Mouse (Mus musculus) limb, embryonic 14.5 days (tissue): Measurements from ENCODE around the gene Zzz3. TPM values are rescaled to one million over a fixed set of nuclear protein-coding genes. Genes with fewer than 3 reads are reported as not detected.

Experiments
- ATAC-seq: fragments of 200-750 bp; cut with Nextera tagmentation; 2 replicates; pipeline ENCODE4 v1.8.0; 2017; ENCODE audit warnings: low read depth, moderate number of reproducible peaks, moderate TSS enrichment; ENCODE audit not compliant: low FRiP score
- DNase-seq: peaks from one replicate; pipeline ENCODE4 v3.0.0-alpha.2; 2015; ENCODE audit warnings: low spot score
- H3K27ac ChIP-seq: fragments of 300-500 bp; sonication (generic); replicated peaks from 2 replicates; pipeline ENCODE4 v1.5.1; 2014; ENCODE audit warnings: low read depth, mild to moderate bottlenecking, low read length, moderate library complexity, mixed read lengths
- H3K27me3 ChIP-seq: fragments of 300-500 bp; sonication (generic); 2 replicates; pipeline ENCODE4 v1.6.1; 2014; ENCODE audit warnings: low read length, mixed read lengths; ENCODE audit not compliant: control insufficient read depth, insufficient read depth
- H3K36me3 ChIP-seq: fragments of 300-500 bp; sonication (generic); 2 replicates; pipeline ENCODE4 v1.6.1; 2014; ENCODE audit warnings: mild to moderate bottlenecking, low read length, moderate library complexity, mixed read lengths; ENCODE audit not compliant: control insufficient read depth, insufficient read depth
- H3K4me1 ChIP-seq: fragments of 300-500 bp; sonication (generic); 2 replicates; pipeline ENCODE4 v1.6.1; 2014; ENCODE audit warnings: antibody characterized with exemption, low read length, mixed read lengths; ENCODE audit not compliant: control insufficient read depth, insufficient read depth
- H3K4me2 ChIP-seq: fragments of 300-500 bp; sonication (generic); replicated peaks from 2 replicates; pipeline ENCODE4 v1.6.1; 2014; ENCODE audit warnings: low read depth, mild to moderate bottlenecking, low read length, moderate library complexity; ENCODE audit not compliant: severe bottlenecking
- H3K4me3 ChIP-seq: fragments of 300-500 bp; sonication (generic); replicated peaks from 2 replicates; pipeline ENCODE4 v1.5.1; 2014; ENCODE audit warnings: low read length
- H3K9ac ChIP-seq: fragments of 300-500 bp; sonication (generic); 2 replicates; pipeline ENCODE4 v1.6.1; 2014; ENCODE audit warnings: mild to moderate bottlenecking, low read depth, low read length, moderate library complexity; ENCODE audit not compliant: severe bottlenecking
- H3K9me3 ChIP-seq: fragments of 300-500 bp; sonication (generic); 2 replicates; pipeline ENCODE4 v1.6.1; 2016; ENCODE audit warnings: low read length; ENCODE audit not compliant: control insufficient read depth
- POLR2A ChIP-seq: fragments of 200-500 bp; IDR thresholded peaks from 2 replicates; pipeline ENCODE4 v1.8.0; 2012; ENCODE audit warnings: inconsistent platforms, mild to moderate bottlenecking, moderate library complexity, borderline replicate concordance; ENCODE audit not compliant: insufficient read depth, insufficient read length; ENCODE audit errors: extremely low read depth
- WGBS: fragments of 180-500 bp; shearing (Covaris S2); extraction: QIAGEN DNeasy Blood & Tissue Kit; methylation state at CpG from one replicate; pipeline ENCODE4 v1.1.7; 2014; 5-methylcytosine and 5-hydroxymethylcytosine counted together
- polyA plus RNA-seq, 2 experiments: library from polyadenylated mRNA; depleted of rRNA in 1 of 2; stranded (reverse) in 1 of 2; unstranded in 1 of 2; fragments of >200 nt; fragmentation: Nextera tagmentation in 1 of 2; extraction: Ambion mirVana in 1 of 2; gene quantifications; 2 replicates each; pipeline versions ENCODE4 v1.2.1 to v1.2.3; 2012 to 2014

Gene Zzz3
- polyA plus RNA-seq, 2 experiments = 36.8 to 53.6 TPM

DNA sequence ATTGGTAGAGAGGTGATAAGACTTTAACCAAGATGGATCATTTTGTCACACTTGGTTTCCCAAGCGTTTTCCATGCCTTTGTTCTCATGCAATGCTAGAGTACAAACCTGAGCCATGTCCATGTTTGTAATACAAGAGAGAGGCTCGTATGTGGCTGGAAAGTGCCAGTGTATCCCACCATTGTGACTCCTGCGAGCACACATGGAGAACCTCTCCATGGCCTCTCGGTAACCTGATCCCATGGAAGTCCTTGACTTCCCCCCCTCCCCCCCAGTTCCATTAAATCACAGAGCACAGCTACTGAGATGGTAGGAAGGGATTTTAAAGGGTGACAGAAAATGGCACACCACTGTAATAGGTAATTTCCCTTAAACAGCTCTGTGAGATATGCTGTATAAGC is 65.5 kb downstream of the Zzz3 start:
- 21% methylated on average over 4 of the region's 4 CpGs for WGBS
- H3K4me3 ChIP-seq = no peak overlapping the region
- no peaks in the 10 kb centered on the region for H3K9me3 ChIP-seq
- 0 out of 2 replicates have a peak, but pooled peaks cover 3% of the 10 kb centered on the region for H3K4me1 ChIP-seq
- H3K36me3 ChIP-seq = peaks cover 40% of the 10 kb centered on the region
- no peaks in the 10 kb centered on the region for H3K27me3 ChIP-seq
- no peak overlapping the region for H3K9ac ChIP-seq
- no peak for TF ChIP-seq POLR2A
- DNase-seq (no peak), ATAC-seq (no peak)
- no peak overlapping the region for H3K27ac ChIP-seq
- no peak overlapping the region for H3K4me2 ChIP-seq

GRCm38 (mm10) chr3:152462038-152462547 is 66.8 kb downstream of the Zzz3 start:
- Histone ChIP-seq H3K4me2 (no peak overlapping the region), H3K4me3 (no peak overlapping the region), H3K9me3 (no peaks in the 10 kb centered on the region), H3K4me1 (0 out of 2 replicates have a peak, but pooled peaks cover 7% of the 10 kb centered on the region), H3K27me3 (no peaks in the 10 kb centered on the region), H3K27ac (no peak overlapping the region), H3K36me3 (peaks cover 27% of the 10 kb centered on the region), H3K9ac (no peak overlapping the region)
- ATAC-seq (no peak), DNase-seq (no peak)
- WGBS = 88% methylated on average over 10 of the region's 10 CpGs
- TF ChIP-seq POLR2A = no peak

DNA sequence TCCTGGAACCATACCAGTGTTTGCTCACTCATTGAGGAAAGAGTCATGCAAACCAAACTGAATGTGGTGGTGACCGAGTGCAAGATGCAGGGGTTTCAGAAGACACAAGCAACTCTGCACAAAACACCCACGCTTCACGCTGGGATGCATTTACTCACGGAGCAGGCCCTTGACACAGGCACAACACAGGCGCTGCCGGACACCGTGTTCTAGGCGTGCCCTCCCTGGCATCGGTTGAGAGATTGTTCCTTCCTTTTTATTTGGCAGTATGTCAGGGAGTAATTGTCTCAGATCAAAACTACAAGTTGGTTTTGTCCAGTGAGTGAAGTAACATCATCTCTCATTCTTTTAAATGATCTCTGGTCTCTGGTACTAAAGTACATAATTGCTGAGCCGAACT is 67.6 kb downstream of the Zzz3 start:
- DNase-seq (no peak), ATAC-seq (no peak)
- Histone ChIP-seq H3K9ac (no peak overlapping the region), H3K4me1 (0 out of 2 replicates have a peak, but pooled peaks cover 10% of the 10 kb centered on the region), H3K36me3 (peaks cover 20% of the 10 kb centered on the region), H3K27me3 (no peaks in the 10 kb centered on the region), H3K4me2 (no peak overlapping the region), H3K9me3 (no peaks in the 10 kb centered on the region), H3K27ac (no peak overlapping the region), H3K4me3 (no peak overlapping the region)
- TF ChIP-seq POLR2A = no peak
- 92% methylated on average over 10 of the region's 10 CpGs for WGBS

DNA sequence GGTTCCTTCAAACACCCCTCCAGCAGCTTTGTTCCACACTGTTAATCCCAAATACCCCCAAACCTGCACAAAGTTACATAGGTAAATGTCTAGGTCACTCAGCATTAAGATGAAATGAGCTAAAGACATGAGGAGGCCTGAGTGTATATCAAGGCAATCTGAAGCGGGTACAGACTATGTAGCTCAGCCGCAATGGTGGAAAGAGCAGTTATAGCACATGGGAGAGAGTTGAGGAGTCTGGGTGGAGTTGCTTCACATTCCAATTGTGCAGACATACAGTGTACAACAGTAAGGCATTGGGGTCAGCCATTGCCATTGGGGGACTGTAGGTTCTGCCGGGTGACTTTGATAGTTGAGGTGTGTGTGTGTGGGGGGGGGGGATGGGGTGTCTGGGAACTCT is 69.2 kb downstream of the Zzz3 start:
- Histone ChIP-seq H3K27me3 (no peaks in the 10 kb centered on the region), H3K27ac (no peak overlapping the region), H3K4me2 (no peak overlapping the region), H3K4me3 (no peak overlapping the region), H3K9ac (no peak overlapping the region), H3K9me3 (no peaks in the 10 kb centered on the region), H3K4me1 (peaks cover 13% of the 10 kb centered on the region; the same call in 1 of the 2 replicates), H3K36me3 (peaks cover 16% of the 10 kb centered on the region)
- no peak for ATAC-seq
- no peak for DNase-seq
- 95% methylated on average over 3 of the region's 3 CpGs for WGBS
- TF ChIP-seq POLR2A = no peak

DNA sequence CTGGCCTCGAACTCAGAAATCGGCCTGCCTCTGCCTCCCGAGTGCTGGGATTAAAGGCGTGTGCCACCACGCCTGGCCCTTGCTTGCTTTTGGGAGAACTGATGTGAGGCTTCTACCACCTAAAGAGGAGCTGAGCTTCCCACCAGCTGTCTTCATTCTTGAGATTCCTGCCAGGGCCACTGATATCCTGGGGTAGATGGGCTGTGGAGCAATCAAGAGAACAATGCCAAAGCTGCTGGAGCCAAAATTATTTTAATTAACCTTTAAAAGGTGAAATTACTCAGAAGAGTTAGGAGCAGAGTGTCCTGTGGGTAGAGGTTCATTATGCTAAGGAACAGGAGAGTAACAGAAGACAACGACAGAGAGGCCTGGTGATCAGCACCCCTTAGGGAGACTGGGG is 70.1 kb downstream of the Zzz3 start:
- no peaks in the 10 kb centered on the region for H3K9me3 ChIP-seq
- H3K4me2 ChIP-seq = no peak overlapping the region
- H3K27ac ChIP-seq = no peak overlapping the region
- no peak overlapping the region for H3K4me3 ChIP-seq
- ATAC-seq (no peak), DNase-seq (no peak)
- no peaks in the 10 kb centered on the region for H3K27me3 ChIP-seq
- H3K9ac ChIP-seq = no peak overlapping the region
- H3K36me3 ChIP-seq = peaks cover 16% of the 10 kb centered on the region
- WGBS = 85% methylated on average over 6 of the region's 6 CpGs
- peaks cover 13% of the 10 kb centered on the region; the same call in 1 of the 2 replicates for H3K4me1 ChIP-seq
- TF ChIP-seq POLR2A = no peak

DNA sequence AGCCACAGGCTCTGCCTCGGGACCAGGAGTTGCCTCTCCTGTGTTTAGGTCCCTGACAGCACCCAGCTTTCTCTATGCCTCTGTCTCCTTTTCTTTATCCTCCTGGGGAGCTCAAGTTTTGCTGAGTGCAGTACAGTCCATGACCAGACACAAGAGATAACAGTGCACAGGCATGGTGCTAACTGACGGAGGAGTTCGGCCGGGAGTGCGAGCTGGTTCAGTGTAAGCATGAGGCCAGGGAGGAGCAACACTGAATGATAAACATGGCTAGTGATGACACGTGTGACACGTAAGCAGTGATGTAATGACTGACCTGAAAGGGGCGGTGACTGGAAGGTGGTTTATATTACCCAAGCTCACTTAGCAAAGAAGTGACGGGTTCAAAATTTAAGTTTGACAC is 71.6 kb downstream of the Zzz3 start:
- peaks cover 10% of the 10 kb centered on the region for H3K36me3 ChIP-seq
- 86% methylated on average over 9 of the region's 9 CpGs for WGBS
- no peaks in the 10 kb centered on the region for H3K27me3 ChIP-seq
- no peak overlapping the region for H3K27ac ChIP-seq
- TF ChIP-seq POLR2A = no peak
- H3K4me1 ChIP-seq = peaks cover 10% of the 10 kb centered on the region; the same call in 1 of the 2 replicates
- H3K4me2 ChIP-seq = no peak overlapping the region
- no peaks in the 10 kb centered on the region for H3K9me3 ChIP-seq
- H3K9ac ChIP-seq = no peak overlapping the region
- ATAC-seq (no peak), DNase-seq (no peak)
- no peak overlapping the region for H3K4me3 ChIP-seq
